Mouse (Mus musculus) Patski (cell line): ENCODE data around the gene Asb10. TPM values are rescaled to one million over a fixed set of nuclear protein-coding genes. Genes with fewer than 3 reads are reported as not detected.
A peak's percentile ranks its signal among the peaks of the same experiment; 100 is the strongest.

Experiments
- ATAC-seq: fragments of 100-300 bp; one replicate; pipeline ENCODE4 v1.8.0; 2021
- CTCF ChIA-PET: fragments of 350-600 bp; sonication (Branson Sonifier 250); formaldehyde crosslinking; loops from one replicate; lab custom pipeline; 2022; ENCODE audit warnings: inconsistent platforms; lab: Charles Lee
- POLR2A ChIA-PET: fragments of 350-600 bp; sonication (Branson Sonifier 250); formaldehyde crosslinking; loops from one replicate; lab custom pipeline; 2022; ENCODE audit warnings: antibody characterized with exemption, inconsistent platforms; lab: Charles Lee
- DNase-seq: peaks from one replicate; pipeline ENCODE4 v3.0.0-alpha.2; 2011; ENCODE audit warnings: low read depth, low spot score
- H3K27me3 ChIP-seq: fragments of 371-371 bp; one replicate; pipeline ENCODE4 v1.5.1; 2021
- CTCF ChIP-seq: fragments of 100-300 bp; IDR thresholded peaks from one replicate; pipeline ENCODE4 v1.5.1; 2021
- in situ Hi-C: fragments of 300-500 bp; cut with MboI; formaldehyde crosslinking; loops from 3 replicates; pipeline ENCODE4 v1.11.1; 2018; ENCODE audit warnings: low pct_unique_long_range_greater_than_20kb, mixed read lengths
- polyA plus RNA-seq: library from polyadenylated mRNA; unstranded; gene quantifications from one replicate; pipeline ENCODE4 v1.2.3, GENCODE M21; 2021

Asb10 gene
- polyA plus RNA-seq, 1 experiment from 2014 or later = not detected

- DNase-seq = no peak
- in situ Hi-C loops = no loop called here
- ChIA-PET POLR2A (no interaction called here), CTCF (interaction anchor here (1.0 to 2.0 kb wide), 2 partner anchors 13 to 18 kb away, joined by 4 to 9 read pairs; no protein-coding TSS in a partner anchor)
- peaks cover 59% of the 10 kb centered on the region for H3K27me3 ChIP-seq
- no peak for TF ChIP-seq CTCF
- no peak for ATAC-seq
Observed at GRCm38 (mm10) chr5:24523806-24524205, 17.0 kb downstream of the Asb10 start.

DNA sequence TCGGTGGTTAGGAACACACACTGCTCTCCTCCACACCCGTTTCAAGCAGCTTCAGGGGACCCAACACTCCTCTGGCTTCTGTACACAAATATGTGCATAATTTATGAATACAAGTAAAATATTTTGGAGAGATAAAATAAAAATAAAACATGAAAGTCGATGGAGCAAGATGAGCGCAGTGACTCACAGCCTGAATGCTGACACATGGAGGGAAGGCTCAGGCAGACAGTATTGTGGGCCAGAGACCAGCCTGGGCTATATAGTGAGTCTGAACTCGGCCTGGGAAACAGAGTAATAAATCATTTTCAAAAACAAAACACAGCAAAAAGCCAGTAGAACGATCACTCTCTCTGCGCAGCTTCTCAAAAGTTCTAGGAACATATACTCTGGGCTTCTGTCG, 19.4 kb downstream of the Asb10 start:
- in situ Hi-C loops = no loop called here
- DNase-seq (no peak), ATAC-seq (no peak)
- peaks cover 42% of the 10 kb centered on the region for H3K27me3 ChIP-seq
- POLR2A ChIA-PET = no interaction called here
- no peak for TF ChIP-seq CTCF
- CTCF ChIA-PET = interaction anchor here (1.3 to 3.4 kb wide), 2 partner anchors 9 to 11 kb away, joined by 3 to 17 read pairs; no protein-coding TSS in a partner anchor

DNA sequence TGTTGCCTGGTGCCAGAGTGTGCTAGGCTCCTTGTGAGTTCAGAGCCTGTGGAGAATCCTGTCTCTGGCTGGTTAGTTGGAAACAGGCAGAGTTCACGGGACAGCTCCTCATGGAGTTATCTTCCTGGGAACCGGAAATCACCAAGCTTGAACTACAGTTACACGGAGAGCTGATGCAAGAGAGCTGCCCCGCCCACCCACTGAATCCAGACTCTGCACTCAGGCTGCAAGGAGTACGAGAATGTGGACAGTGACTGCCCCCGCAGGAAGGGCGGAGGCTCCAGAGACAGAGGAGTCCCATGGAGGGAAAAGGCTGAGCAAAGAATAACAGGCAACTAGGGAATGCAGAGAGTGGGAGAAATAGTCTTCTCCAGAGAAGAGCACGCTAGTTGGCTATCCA, 28.5 kb downstream of the Asb10 start:
- no peak for TF ChIP-seq CTCF
- DNase-seq (no peak), ATAC-seq (no peak)
- H3K27me3 ChIP-seq = no peaks in the 10 kb centered on the region
- in situ Hi-C loops = loop anchor here (10.0 kb wide), 1 partner anchor 143 kb away; no protein-coding TSS in a partner anchor
- ChIA-PET CTCF (no interaction called here), POLR2A (no interaction called here)

DNA sequence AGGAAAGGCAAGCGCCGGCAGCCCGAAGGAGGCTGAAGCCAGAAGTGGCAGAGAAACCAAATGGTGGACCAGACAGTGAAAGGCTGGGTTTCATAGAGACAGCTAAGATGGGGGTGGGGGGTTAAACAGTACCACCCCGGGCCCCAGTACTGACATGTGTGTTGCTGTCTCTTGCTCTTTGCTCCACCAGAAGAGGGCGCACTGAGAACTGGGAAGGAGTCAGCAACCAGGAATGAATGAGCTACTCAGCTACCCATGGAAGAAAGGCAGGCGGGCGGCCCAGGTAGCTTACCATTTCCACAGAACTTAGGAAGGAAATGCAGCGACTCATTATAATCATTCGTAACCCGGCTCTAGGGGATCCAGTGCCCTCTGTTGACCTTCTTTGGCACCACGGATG, 30.1 kb downstream of the Asb10 start:
- peak; percentile 54 for ATAC-seq
- H3K27me3 ChIP-seq = no peaks in the 10 kb centered on the region
- CTCF ChIA-PET = interaction anchor here (0.6 to 2.6 kb wide), 22 partner anchors 9 to 140 kb away, joined by 3 to 17 read pairs (median 4); partner anchors contain the start of gene Asb10
- in situ Hi-C loops = loop anchor here (10.0 kb wide), 1 partner anchor 144 kb away; no protein-coding TSS in a partner anchor
- TF ChIP-seq CTCF = peak; percentile 74
- POLR2A ChIA-PET = no interaction called here
- no peak for DNase-seq

DNA sequence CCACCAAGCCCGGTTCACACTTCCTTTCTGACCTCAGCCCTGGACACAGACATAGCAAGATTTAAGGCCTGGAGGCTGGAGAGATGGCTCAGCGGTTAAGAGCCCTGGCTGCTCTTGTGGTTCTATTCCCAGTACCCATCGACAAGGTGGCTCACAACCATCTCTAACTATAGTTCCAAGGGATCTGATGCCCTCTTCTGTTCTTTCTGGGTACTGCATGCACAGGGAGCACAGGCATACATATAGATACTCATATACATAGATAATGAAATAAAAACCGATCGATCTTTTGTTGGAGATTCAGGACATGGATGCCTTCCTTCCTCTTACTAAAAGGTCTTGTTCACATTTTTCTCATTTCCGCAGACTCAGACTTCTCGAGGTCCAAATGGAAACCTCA, 32.4 kb downstream of the Asb10 start:
- ChIA-PET CTCF (no interaction called here), POLR2A (interaction anchor here (0.5 kb wide), 1 partner anchor 11 kb away, joined by 4 read pairs; no protein-coding TSS in a partner anchor)

GRCm38 (mm10) chr5:24505513-24505912, 35.3 kb downstream of the Asb10 start:
- TF ChIP-seq CTCF = no peak
- no peaks in the 10 kb centered on the region for H3K27me3 ChIP-seq

More for the DNA sequence above, 32.4 kb downstream of the Asb10 start:
- ATAC-seq = no peak
- H3K27me3 ChIP-seq = no peaks in the 10 kb centered on the region
- DNase-seq = no peak
- in situ Hi-C loops = no loop called here
- no peak for TF ChIP-seq CTCF

DNA sequence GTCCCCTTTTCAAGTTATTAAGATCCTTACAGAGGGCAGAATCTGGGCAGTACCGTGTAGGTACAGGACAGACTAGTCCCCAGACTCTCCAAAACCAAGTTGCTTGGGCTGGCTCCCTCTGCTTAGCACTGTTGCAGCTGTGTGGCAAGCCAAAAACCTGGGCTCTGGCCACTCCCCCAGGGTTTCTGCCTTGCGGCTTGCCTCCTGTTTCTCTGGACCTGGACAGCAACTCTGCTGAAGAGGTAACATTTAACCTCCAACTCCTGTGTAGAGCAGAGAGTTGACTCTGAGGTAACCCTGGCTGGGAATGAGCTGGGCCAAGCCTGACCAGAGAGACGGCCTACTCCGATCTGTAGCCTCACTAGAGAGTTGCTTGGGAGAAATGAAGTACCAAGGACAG, 38.0 kb downstream of the Asb10 start:
- ATAC-seq (no peak), DNase-seq (no peak)
- in situ Hi-C loops = no loop called here
- no peaks in the 10 kb centered on the region for H3K27me3 ChIP-seq
- ChIA-PET POLR2A (no interaction called here), CTCF (interaction anchor here (1.2 to 2.4 kb wide), 3 partner anchors 8 to 17 kb away, joined by 3 to 7 read pairs (median 3); no protein-coding TSS in a partner anchor)
- TF ChIP-seq CTCF = no peak

More at GRCm38 (mm10) chr5:24505513-24505912, 35.3 kb downstream of the Asb10 start:
- ChIA-PET CTCF (no interaction called here), POLR2A (no interaction called here)
- ATAC-seq (no peak), DNase-seq (no peak)
- in situ Hi-C loops = no loop called here

DNA sequence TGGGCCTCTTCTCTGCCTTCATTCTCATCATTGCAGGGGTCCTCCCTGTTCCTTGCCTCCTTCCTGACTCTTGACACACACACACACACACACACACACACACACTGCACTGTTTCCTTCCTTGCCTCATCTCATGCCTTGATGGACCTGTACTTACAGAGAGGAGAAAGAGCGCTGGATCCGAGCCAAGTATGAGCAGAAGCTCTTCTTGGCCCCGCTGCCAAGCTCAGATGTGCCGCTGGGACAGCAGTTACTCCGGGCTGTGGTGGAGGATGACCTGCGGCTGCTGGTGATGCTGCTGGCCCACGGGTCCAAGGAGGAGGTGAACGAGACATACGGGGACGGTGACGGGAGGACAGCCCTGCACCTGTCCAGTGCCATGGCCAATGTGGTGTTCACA, 39.9 kb downstream of the Asb10 start:
- ChIA-PET CTCF (interaction anchor here (1.9 to 2.4 kb wide), 2 partner anchors 10 to 14 kb away, joined by 5 to 7 read pairs; no protein-coding TSS in a partner anchor), POLR2A (no interaction called here)
- in situ Hi-C loops = no loop called here
- no peak for TF ChIP-seq CTCF
- ATAC-seq (no peak), DNase-seq (no peak)
- no peaks in the 10 kb centered on the region for H3K27me3 ChIP-seq

- in situ Hi-C loops = no loop called here
- CTCF ChIA-PET = interaction anchor here (1.9 to 2.5 kb wide), 2 partner anchors 9 to 11 kb away, joined by 6 to 11 read pairs; no protein-coding TSS in a partner anchor
- POLR2A ChIA-PET = no interaction called here
- no peaks in the 10 kb centered on the region for H3K27me3 ChIP-seq
- ATAC-seq (no peak), DNase-seq (no peak)
- TF ChIP-seq CTCF = no peak
Observed at GRCm38 (mm10) chr5:24499113-24499512, 41.7 kb downstream of the Asb10 start.

DNA sequence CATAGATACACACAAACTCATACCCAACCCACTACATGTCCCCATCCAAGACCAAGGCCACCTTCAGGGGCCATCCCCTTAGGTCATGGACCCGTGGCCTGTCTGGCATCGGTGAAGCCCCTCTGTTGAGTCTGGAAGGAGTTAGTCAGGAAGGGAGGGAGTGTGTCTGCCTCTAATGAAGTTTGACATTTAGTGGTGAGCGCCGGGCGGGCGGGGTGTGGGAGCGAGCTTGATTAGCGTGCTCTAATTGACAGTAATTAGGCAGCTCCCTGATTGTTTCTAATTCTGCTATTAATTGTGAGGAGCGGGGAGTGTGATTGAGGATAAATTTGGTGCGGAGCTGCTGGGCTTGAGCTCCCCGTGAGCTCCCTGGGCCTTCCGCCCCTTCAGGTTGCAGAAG, 43.3 kb downstream of the Asb10 start:
- TF ChIP-seq CTCF = no peak

GRCm38 (mm10) chr5:24496756-24497155, 44.0 kb downstream of the Asb10 start:
- POLR2A ChIA-PET = no interaction called here
- no peak for DNase-seq
- H3K27me3 ChIP-seq = no peaks in the 10 kb centered on the region
- in situ Hi-C loops = no loop called here
- CTCF ChIA-PET = interaction anchor here (1.1 kb wide), 1 partner anchor 11 kb away, joined by 3 read pairs; no protein-coding TSS in a partner anchor
- no peak for TF ChIP-seq CTCF
- ATAC-seq = no peak

More for the DNA sequence above, 43.3 kb downstream of the Asb10 start:
- no peaks in the 10 kb centered on the region for H3K27me3 ChIP-seq
- no peak for DNase-seq
- no peak for ATAC-seq
- CTCF ChIA-PET = interaction anchor here (1.2 to 2.5 kb wide), 3 partner anchors 8 to 31 kb away, joined by 3 to 11 read pairs (median 6); no protein-coding TSS in a partner anchor
- in situ Hi-C loops = no loop called here
- POLR2A ChIA-PET = interaction anchor here (0.5 kb wide), 1 partner anchor 1101 kb away, joined by 3 read pairs; no protein-coding TSS in a partner anchor
